Mouse (Mus musculus) kidney, postnatal 0 days (tissue): ENCODE data around the gene Prkcz. TPM values are rescaled to one million over a fixed set of nuclear protein-coding genes. Genes with fewer than 3 reads are reported as not detected.

ENCODE experiments used
- ATAC-seq: fragments of 200-750 bp; cut with Nextera tagmentation; replicated peaks from 2 replicates; pipeline ENCODE4 v1.8.0; 2017; ENCODE audit warnings: low read depth, moderate number of reproducible peaks, moderate TSS enrichment, moderate library complexity; ENCODE audit not compliant: low FRiP score
- DNase-seq: peaks from one replicate; pipeline ENCODE4 v3.0.0-alpha.2; 2016; ENCODE audit warnings: low spot score
- H3K27ac ChIP-seq: fragments of 300-500 bp; sonication (generic); 2 replicates; pipeline ENCODE4 v1.5.1; 2014; ENCODE audit warnings: mild to moderate bottlenecking
- H3K27me3 ChIP-seq: fragments of 300-500 bp; sonication (generic); 2 replicates; pipeline ENCODE4 v1.6.1; 2014; ENCODE audit warnings: low read length, mixed read lengths; ENCODE audit not compliant: insufficient read depth
- H3K36me3 ChIP-seq: fragments of 300-500 bp; sonication (generic); 2 replicates; pipeline ENCODE4 v1.6.1; 2014; ENCODE audit warnings: low read length, mixed read lengths; ENCODE audit not compliant: insufficient read depth
- H3K4me1 ChIP-seq: fragments of 300-500 bp; sonication (generic); replicated peaks from 2 replicates; pipeline ENCODE4 v1.6.1; 2014; ENCODE audit warnings: antibody characterized with exemption, low read length, mixed read lengths; ENCODE audit not compliant: insufficient read depth
- H3K4me2 ChIP-seq: fragments of 300-500 bp; sonication (generic); 2 replicates; pipeline ENCODE4 v1.6.1; 2014; ENCODE audit warnings: mild to moderate bottlenecking, low read length, moderate library complexity, mixed read lengths
- H3K4me3 ChIP-seq: fragments of 300-500 bp; sonication (generic); replicated peaks from 2 replicates; pipeline ENCODE4 v1.5.1; 2014; ENCODE audit warnings: low read depth, low read length
- H3K9ac ChIP-seq: fragments of 300-500 bp; sonication (generic); 2 replicates; pipeline ENCODE4 v1.6.1; 2014; ENCODE audit warnings: low read depth, low read length
- H3K9me3 ChIP-seq: fragments of 300-500 bp; sonication (generic); replicated peaks from 2 replicates; pipeline ENCODE4 v1.6.1; 2016; ENCODE audit warnings: low read length, inconsistent platforms, mixed read lengths
- CTCF ChIP-seq: IDR thresholded peaks from 2 replicates; pipeline ENCODE4 v1.5.1; 2016; ENCODE audit warnings: antibody characterized with exemption, low read depth, mild to moderate bottlenecking, moderate library complexity
- WGBS: fragments of 180-500 bp; shearing (Covaris S2); extraction: QIAGEN DNeasy Blood & Tissue Kit; methylation state at CpG from one replicate; pipeline ENCODE4 v1.1.7; 2014; 5-methylcytosine and 5-hydroxymethylcytosine counted together
- polyA plus RNA-seq: library from polyadenylated mRNA; unstranded; fragments of >200 nt; fragmentation: Nextera tagmentation; extraction: Ambion mirVana; gene quantifications from 2 replicates; pipeline ENCODE4 v1.2.1, GENCODE M21; 2015

The Prkcz gene
- polyA plus RNA-seq, 1 experiment from 2014 or later = 20.2 TPM

DNA sequence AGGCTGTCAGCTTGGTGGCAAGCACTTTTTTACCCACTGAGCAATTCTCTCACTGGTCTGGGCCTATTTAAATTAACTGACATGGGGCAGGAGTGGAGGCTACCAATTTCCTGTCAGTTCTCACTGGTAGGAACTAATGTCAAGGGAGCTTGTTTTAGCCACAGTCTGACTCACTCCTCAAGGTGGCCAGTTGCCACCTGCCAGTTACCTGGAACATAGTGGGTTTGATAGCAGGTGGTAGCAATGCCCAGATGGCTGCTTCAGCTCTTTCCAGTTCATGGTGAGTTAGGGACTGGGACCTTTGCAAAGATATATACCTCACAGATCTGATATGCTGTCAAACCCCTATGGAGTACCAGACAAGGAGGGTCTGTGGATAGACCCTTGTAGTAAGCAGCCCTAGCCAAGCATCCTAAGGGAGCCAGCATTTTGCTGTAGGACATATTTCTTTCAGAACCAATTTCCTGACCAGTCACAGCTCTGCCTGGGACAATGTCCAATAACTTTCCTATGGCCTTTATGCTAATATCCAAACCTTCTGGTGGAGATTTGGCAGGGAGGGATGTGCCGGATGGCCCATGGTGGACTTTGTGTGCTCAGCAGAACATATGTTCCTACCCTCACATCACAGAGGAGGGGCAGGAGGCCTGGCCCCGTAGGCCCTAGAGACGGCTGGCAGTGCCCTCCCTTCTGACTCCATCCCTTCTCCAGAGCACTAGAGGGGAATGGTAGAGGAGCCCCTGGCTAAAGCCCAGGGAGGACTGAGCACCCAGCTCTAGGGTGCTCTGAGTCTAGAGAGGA lies 96.4 kb downstream of the Prkcz start:
- H3K4me3 ChIP-seq = no peak overlapping the region
- no peaks in the 10 kb centered on the region for H3K27me3 ChIP-seq
- H3K9me3 ChIP-seq = no peaks in the 10 kb centered on the region
- no peak for TF ChIP-seq CTCF
- H3K27ac ChIP-seq = no peak overlapping the region
- H3K4me1 ChIP-seq = no peaks in the 10 kb centered on the region
- H3K9ac ChIP-seq = no peak overlapping the region
- WGBS = 84% methylated on average over 3 of the region's 3 CpGs
- no peak overlapping the region for H3K4me2 ChIP-seq
- no peak for ATAC-seq
- no peak for DNase-seq
- 0 out of 2 replicates have a peak, but pooled peaks cover 3% of the 10 kb centered on the region for H3K36me3 ChIP-seq

DNA sequence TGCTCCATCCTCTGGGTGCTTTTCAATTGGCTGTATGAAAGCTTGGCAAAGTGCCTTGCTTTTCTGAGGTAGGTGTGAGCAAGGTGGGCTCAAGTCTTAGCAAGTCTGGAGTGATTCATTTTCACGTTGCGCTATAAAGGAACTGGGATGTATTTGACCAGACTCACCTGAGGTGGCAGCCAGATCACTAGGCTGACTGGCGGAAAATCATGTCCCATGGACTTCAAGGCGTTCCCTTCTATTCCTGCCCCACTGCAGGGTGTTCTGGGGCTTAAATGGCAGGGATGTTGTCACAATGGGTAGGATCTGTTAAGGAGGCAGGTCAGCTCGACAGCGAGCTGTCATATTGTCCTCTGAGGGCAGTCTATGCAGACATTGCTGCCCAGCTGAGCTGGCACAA lies 108.9 kb downstream of the Prkcz start:
- Histone ChIP-seq H3K9me3 (no peaks in the 10 kb centered on the region), H3K27me3 (no peaks in the 10 kb centered on the region), H3K9ac (no peak overlapping the region), H3K27ac (no peak overlapping the region), H3K36me3 (0 out of 2 replicates have a peak, but pooled peaks cover 8% of the 10 kb centered on the region), H3K4me2 (no peak overlapping the region), H3K4me3 (no peak overlapping the region), H3K4me1 (no peaks in the 10 kb centered on the region; the same call in none of the 2 replicates)
- TF ChIP-seq CTCF = no peak
- ATAC-seq (no peak), DNase-seq (no peak)
- 84% methylated on average over 6 of the region's 6 CpGs for WGBS

DNA sequence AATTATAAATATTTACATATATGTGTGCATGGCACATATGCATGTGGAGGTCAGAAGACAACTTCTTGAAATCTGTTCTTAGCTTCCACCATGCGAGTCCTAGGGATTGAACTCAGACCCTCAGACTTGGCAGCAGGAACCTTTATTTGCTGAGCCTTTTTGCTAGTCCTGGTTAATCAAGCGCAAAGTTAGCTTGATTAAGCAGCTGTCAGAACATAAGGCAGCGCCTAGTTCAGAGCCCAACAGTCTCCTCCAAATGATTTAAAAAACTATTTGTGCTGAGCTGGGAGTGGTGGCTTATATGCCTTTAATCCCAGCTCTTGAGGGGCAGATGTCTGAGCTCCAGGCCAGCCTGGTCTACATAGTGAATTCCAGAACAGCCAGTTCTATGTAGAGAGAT lies 110.0 kb downstream of the Prkcz start:
- Histone ChIP-seq H3K4me1 (peaks cover 4% of the 10 kb centered on the region), H3K9ac (no peak overlapping the region), H3K27me3 (no peaks in the 10 kb centered on the region), H3K9me3 (no peaks in the 10 kb centered on the region), H3K27ac (no peak overlapping the region), H3K4me2 (peak overlapping the region; percentile 85; the same call in 1 of the 2 replicates), H3K4me3 (peak overlapping the region; percentile 58; the same call in 1 of the 2 replicates), H3K36me3 (0 out of 2 replicates have a peak, but pooled peaks cover 7% of the 10 kb centered on the region)
- WGBS = 54% methylated on average over 3 of the region's 3 CpGs
- DNase-seq (no peak), ATAC-seq (no peak)
- TF ChIP-seq CTCF = no peak

DNA sequence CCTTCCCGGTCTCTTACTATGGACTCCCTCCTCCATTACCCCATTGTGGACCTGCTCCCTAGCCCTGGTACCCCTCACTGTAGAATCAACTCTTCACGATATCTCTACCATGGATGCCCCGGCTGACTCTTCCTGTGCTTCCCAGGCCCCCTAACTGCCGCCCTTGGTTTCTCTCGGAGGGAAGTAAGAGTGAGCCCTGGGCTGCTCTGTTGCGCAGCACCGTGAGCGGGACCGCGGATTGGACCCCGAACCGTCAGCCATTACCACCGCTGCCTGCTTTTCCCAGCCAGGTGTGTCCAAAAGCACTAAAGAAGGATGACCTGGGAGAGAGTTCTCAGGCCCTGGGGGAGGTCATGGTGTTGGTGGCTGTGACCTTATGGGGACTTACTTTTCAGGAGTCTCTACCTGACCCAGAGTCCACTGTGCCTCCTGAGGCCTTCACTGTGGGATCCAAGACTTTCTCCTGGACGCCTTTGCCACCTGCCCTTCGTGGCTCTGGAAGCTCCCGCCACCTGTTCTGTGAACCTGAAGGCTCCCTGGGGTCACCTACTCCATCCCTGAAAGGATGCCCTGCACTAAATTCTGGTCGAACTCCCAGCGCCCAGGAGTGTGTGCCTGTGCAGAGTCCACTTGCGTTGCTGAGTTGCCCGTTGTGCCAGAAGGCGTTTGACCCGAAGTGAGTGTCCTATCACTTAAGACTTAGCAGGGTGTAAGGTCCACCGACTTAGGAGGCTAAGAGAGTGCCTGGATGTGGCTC lies 110.6 kb downstream of the Prkcz start:
- H3K27me3 ChIP-seq = no peaks in the 10 kb centered on the region
- 13% methylated on average over 23 of the region's 23 CpGs for WGBS
- ATAC-seq (peak; percentile 18; the same call in 1 of the 2 replicates), DNase-seq (peak; percentile 59)
- no peaks in the 10 kb centered on the region for H3K9me3 ChIP-seq
- H3K4me1 ChIP-seq = peaks cover 9% of the 10 kb centered on the region
- peak overlapping the region; percentile 85 for H3K4me2 ChIP-seq
- H3K27ac ChIP-seq = peak overlapping the region; percentile 96
- TF ChIP-seq CTCF = no peak
- H3K36me3 ChIP-seq = 0 out of 2 replicates have a peak, but pooled peaks cover 5% of the 10 kb centered on the region
- H3K4me3 ChIP-seq = peak overlapping the region; percentile 58
- peak overlapping the region; percentile 72 for H3K9ac ChIP-seq

DNA sequence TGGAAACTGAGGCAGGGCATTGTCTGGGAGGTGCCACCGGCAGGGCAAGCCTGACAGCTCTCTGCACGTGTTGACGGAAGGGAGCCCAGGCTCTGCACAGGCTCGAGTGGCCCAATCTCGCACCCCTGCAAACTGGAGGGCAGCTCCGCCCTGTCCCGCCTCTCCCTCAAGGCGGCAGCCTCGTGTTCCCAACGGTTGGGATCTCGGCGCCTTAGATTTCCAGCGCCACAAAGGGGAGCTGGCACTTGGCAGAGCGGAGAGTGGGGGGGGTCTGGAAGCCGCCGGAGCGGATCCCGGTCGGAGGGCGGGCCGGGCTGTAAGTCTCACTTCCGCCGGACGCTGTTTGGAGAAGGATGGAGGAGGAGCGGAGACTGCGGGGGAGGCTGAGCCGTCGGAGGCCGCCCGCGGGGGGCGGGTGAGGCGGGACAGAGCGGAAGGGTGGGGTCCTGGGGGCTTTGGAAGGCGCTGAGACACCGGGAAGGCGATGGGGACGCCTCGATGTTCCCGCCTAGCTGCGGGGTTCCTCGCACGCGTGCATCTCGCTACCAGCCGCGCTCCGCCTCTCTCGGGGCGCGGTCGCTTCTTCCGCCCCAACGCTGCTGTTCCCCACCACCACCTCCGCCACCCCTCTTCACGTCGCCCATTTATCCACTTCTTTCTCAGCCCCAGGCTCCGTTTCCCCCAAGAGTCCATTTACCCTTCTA lies 111.4 kb downstream of the Prkcz start, which contains the start of gene Faap20:
Gene Faap20, plus strand, starts transcription at position 155 of the 704 bp plus-strand sequence.
- H3K4me3 ChIP-seq = peak within 1 kb of the TSS; percentile 58
- 0 out of 2 replicates have a peak, but pooled peaks cover 5% of the 10 kb centered on the region for H3K36me3 ChIP-seq
- no peaks in the 10 kb centered on the region for H3K27me3 ChIP-seq
- H3K9me3 ChIP-seq = no peaks in the 10 kb centered on the region
- TF ChIP-seq CTCF = no peak; the same call in 1 of the 2 replicates
- WGBS = under 1% methylated on average over 48 of the region's 58 CpGs
- ATAC-seq (peak; percentile 84), DNase-seq (peak; percentile 98)
- H3K4me2 ChIP-seq = peak within 1 kb of the TSS; percentile 85
- peak within 1 kb of the TSS; percentile 72 for H3K9ac ChIP-seq
- H3K27ac ChIP-seq = peak within 1 kb of the TSS; percentile 96
- H3K4me1 ChIP-seq = peaks cover 9% of the 10 kb centered on the region
